Mouse (Mus musculus): ENCODE data around the gene Olfr292.

The Olfr292 gene

DNA sequence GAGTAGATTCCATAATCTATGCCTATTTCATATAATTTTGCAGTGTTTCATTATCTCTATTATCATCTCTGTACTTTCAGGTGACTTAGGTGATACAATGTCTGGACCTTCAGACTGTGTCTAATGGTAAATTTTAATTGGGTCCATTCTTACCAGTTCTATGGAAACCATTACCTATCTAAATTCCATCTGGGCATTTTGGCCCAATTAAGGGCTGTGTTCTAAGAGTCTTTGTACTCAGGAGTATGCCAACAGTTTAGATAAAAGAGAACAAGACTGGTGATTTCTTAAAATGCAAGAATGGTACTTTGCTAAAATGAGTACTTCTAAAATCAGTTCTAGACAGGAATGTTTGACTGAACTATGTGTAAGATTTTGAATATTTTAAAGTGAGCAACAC lies at the start of gene Olfr292:
Gene Olfr292 (plus strand): TSS at position 301 of the 400 bp plus-strand sequence.
- no peak for DNase-seq

DNA sequence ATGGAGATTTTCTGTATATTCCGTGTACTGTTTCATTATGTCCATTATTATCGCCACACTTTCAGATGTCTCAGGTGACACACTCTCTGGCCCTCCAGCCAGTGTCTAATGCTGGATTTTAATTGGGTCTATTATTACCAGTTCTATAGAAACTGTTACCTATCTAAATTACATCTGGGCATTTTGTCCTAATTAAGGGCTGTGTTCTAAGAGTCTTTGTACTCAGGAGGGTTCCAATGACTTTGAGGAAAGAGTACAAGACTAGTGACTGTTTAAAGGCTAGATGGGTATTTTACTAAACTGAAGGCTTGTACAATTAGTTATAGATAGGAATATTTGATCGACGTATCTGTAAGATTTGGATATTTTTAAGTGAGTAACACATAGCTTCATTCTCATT lies 39.4 kb upstream of the Olfr292 start, which contains the start of gene Olfr293:
Gene Olfr293 (plus strand): TSS at position 301 of the 400 bp plus-strand sequence.
- no peak for DNase-seq

DNA sequence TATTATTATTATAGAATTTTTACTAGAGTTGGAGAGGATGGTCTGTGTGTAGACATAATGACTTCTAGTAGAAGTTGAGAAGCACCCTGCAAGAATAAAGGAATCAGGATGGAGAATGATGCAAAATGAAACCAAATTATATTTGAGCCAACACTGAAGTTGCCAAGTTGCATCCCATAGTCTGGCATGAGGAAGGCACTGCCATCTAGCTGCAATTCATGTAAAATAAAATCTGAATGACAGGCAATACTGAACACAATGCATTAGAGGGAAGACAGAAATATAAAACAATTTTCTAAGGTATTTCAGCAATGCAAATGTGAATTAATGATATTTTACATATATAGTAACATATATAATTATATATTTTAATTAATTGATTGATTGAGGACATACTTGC lies 36.9 kb downstream of the Olfr292 start:
- no peak for DNase-seq

Data from kidney, adult 9 months (tissue).